Mouse (Mus musculus) cerebellum, adult 9-10 months (tissue): ENCODE data around the gene Sigirr.

Source experiments
- DNase-seq: peaks from one replicate; pipeline ENCODE4 v3.0.0; 2022

Gene Sigirr

DNA sequence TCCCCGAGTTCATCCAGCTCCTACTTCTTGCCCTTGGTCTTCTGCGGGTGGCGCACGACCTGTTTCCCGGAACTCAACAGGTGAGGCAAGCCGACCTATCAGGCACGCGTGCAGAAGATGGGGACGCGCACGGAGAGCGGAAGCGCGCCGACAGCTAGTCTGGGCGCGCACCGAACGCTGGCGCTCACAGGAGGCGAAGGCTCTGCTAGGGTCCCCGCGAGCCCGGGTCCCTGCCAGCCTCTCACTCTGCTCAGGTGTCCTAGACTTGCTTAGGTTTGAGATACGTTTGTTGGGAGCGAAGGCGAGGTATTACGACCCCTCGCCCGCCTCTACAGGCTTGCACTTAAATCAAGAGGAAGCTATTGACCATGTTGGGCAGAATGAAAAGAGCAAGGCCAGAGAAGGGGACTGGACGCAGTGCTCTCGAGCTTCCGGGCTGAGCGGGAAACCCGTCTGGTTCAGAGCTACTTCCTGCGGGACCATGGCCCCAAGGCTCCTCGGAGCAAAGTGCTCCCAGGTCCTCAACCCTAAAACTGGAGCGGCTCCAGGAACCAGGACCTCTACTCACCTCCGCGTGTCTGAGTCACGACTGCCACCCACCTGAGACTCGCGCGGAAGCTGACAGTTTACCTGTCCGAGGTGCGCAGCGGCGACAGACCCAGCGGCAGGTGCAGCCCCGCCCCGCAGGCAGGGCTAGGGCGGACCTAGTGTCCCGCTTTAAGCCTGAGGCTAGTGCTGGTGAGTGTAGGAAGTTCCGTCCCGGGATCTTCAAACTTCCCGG lies at the start of gene Sigirr:
Gene Sigirr, minus strand, starts transcription at position 662 of the 781 bp plus-strand sequence.
- DNase-seq = no peak

DNA sequence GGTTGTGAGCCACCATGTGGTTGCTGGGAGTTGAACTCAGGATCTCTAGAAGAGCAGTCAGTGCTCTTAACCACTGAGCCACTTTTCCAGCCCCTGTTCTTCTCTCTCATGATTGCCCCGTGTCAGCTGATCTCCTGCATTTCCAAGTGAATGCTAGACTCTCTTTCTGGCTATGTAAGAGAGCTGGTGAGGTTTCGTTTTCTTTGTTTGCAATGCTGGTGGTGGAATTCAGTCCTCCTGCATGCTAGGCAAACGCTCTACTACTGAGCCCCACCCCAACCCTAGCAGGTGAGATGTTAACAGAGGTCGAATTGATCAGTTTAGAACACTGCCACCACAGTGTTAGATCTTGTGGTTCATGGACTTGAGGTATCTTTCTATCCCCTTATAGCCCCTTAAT lies 48.3 kb upstream of the Sigirr start:
- DNase-seq = no peak

DNA sequence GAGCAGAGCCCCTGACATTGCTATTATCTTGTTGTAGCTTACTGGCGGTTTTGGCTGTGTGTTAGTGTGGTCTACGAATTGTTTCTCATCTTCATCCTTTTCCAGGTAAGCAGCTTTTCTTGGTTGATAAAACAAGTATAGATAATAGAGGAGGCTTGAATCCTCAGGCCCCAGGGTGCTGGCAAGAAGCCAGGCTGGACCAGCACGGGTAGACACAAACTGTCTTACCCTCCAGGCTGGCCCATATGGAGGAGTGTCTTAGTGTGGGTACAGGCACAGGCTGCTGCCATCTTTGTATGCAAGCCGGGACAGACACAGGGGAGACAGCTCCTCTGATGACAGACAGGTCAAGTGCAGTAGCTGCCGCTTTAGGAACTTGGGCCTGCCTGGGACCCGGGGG lies 46.7 kb upstream of the Sigirr start:
- peak; percentile 59 for DNase-seq

DNA sequence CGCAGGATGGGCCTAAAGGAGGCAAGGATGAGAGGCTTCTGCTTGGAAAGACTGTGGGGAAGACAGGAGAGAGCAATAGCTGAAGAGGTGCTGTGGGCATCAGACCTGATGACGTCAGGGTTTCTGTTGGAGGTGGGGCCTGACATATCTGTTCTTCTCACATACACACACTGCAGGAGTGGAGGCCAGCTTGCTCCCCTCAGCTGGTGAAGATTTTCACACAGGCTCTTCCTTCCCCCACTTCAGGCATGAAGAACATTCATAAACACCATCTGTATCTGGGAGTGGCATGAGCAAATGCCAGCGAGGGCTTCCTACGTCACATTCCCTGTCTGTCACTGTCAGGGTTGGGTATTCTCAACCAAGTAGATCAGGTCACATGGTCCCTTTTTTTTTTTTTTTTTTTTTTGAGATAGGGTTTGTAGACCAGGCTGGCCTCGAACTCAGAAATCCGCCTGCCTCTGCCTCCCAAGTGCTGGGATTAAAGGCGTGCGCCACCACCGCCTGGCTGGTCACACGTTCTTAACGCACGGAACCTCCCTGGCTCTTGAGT lies 45.7 kb upstream of the Sigirr start:
- no peak for DNase-seq

DNA sequence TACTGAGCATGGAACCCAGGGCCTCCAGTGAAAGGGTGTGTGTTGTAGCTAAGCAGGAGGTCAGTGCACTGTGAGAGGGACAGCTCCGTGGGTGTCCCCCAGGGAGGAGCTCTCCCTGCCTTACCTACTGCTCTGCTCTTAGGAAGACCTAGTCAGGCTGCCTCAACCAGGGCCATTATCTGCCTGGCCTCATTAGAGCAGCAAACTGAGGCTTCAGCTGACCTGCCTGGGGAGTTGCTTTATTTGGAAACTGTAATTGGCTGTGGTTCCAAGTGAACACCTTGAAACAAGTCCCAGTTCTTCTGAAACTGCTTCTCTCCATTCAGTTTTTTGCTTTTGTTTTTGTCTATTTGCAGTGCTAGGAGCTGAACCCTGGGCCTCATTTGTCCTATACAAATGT lies 45.0 kb upstream of the Sigirr start:
- peak; percentile 71 for DNase-seq

DNA sequence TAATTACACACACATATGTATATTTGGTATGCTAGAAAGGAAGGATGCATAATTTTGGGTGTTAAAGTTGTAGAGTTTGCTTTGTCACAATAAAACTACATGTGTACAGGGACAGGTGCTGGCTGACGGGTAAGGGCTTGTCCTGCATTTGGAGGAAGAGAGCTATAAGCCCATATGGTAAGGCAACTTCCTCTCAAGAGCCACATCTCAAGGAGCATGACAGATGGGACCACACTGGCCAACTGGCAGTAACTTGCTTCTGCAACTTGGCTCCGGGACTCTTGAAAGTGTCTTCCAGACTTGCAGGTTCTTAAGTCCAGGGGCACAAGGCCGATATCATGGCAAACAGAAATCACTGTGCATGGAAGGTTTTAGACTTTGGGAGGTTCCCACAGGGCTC lies 44.3 kb upstream of the Sigirr start:
- no peak for DNase-seq

DNA sequence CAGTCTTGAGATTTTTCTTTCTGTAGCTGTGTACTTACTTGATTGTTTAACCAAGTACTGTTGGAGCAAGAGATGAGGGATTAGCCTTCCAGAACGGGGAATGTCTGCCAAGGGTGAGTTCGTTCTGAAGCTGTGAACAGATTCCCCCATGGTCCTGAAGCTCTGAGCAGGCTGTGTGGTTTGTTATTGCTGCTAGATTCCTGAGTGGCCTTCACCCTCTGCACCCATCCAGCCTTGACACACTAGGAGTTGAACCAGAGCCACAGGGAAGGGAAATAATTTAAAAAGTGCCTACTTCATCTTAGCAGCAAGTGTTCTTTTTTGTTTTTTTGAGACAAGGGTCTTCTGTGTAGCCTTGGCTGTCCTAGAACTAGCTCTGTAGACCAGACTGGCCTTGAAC lies 43.5 kb upstream of the Sigirr start:
- no peak for DNase-seq

DNA sequence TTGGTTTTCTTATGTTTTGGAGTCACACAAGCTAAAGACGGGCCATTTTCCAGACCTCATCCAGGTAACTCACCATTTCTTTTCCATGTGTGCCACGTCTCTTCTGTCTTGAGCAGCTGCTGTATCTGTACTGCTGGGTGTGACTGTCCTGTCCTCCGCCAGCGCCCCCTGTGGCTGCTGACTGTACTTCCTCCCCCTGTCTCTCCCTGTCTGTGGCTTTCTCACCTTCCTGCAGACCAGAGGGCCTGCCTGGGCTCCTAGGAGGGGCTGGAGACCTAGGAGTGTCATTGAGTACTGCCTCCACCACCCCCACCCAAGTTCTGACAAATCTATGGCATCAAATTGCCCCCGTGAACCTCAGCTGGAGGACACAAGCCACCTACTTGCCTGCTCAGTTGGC lies 42.7 kb upstream of the Sigirr start:
- DNase-seq = no peak

DNA sequence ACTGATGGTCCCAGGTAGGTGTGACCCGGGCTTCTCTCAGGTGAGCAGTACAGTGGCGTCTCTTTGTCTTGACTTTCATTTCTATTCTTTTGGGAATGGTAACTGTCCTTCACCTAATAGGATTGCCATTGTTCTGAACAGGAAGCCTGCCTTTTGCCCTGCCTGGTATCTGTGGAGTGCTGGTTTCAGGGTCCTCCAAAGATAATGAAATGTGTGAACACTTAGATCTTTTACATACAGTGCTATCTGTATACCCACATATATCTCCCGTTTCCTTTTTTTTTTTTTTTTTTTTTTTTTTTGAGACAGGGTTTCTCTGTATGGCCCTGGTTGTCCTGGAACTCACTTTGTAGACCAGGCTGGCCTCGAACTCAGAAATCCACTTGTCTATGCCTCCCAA lies 41.0 kb upstream of the Sigirr start:
- no peak for DNase-seq

DNA sequence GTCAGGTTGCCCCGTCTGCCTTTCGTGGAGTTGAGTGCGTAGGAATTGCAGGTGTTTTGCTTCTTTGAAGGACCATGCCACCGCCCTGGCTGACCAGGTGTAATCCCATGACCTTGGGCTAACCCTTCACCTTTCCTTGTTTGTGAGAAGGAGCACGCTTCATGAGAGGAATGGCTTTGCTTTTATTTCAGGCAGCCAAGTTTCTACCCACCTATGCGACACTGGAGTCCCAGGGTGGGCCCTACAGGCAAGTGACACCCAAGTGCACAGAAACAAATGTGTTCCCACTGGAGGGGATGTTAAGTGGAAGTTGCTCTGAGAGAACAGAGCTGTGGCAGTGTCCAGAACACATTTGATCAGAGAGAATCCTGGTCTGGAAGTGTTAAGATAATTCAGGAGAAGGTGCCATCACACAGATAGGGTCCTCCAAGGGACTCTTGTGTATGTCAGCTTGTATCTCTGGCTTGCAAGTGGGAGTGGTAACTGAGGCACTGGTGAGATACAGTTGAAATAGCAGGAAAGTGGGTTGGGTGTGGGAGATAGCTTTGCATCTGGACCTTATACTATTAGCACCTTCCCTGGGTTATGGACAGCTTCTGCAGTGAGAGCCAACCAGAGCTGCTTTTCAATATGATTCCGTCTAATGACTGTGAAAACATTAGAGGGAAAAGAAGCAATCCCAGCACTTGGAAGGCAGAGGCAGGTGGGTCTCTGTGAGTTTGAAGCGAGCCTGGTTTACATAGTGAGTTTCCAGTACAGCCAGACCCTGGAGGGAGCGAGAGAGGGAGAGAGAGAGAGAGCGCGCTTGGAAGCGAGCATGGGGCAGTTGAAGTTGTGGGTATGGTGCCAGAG lies 31.8 kb upstream of the Sigirr start:
- no peak for DNase-seq

DNA sequence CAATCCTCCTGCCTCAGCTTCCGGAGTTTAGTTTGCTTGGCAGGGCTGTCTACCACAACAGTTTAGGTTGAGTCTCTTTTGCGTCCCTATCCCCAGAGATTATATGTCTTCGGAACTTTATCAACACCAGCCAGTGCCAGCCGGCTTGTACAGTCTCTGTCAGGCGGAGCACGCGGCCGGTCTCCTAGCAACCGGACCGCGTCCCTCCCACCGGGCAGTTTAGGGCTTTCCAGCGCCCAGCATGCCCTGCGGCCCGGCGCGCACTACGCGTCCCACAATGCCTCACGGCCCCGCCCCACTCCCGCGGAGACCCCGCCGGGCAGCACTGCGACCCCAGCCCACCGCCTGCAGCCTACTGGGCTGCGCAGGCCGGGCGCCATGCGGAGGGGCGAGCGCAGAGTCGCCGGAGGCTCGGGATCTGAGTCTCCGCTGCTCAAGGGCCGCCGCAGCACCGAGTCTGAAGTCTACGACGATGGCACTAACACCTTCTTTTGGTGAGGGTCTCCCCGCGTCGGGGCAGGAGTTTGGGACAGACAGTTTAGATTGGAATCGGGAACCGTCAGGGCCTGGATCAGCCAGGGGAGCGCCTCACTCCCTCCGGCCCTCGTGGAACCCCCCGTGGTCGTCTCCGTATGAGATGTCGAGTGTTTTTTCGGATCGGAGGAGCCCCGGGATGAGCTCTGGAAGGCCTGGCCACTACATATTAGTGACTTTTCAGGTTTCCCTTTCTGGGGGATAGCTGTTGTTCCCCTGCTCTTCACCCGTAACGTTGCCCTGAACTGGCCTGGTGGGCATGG lies 30.9 kb upstream of the Sigirr start:
- peak; percentile 89 for DNase-seq

DNA sequence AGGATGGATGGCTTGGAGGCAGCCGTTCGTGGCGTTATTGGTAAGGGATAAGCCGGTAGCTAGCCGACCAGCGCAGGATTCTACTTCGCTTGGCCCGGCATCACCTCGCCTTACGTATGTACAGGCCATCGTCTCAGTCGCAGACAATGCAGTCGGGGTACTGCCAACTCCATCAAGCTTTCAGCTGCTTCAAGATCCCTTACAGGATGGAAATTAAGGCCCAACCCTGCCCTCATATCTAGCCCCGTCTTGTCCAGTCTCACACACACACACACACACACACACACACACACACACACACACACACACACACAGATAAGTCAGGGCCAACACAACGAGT lies 23.1 kb upstream of the Sigirr start:
- DNase-seq = no peak

DNA sequence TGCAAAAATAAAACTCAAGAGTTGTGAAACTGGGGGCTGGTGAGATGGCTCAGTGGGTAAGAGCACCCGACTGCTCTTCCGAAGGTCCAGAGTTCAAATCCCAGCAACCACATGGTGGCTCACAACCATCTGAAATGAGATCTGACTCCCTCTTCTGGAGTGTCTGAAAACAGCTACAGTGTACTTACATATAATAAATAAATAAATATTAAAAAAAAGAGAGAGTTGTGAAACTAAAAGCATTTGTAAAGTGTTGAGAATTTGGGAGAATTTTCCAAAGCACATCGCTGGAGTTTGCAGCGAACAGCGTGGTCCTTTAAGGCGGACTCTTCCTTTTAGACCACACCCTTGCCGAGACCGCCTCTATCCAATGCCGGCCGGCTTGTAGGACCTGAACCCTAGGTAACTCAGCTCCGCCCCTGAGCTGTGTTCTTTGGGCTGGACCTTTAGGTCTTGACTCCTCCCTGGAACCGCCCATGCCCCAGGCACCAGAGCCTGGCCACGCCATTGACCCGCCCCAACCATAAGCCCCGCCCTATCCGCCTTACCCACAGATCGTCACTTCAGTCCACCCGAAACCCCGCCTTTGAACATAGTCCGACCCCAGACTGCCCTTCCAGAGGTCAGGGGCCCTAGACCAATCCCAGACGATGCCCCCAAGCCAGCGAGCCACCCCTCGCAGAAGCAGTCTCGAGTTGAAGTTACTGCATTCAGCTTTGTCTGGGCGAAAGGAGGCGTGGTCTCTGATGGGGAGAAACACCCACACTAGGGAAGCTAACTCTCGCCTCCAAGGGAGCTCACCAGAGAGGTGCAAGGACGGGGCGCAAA lies 22.5 kb upstream of the Sigirr start:
- peak; percentile 94 for DNase-seq

DNA sequence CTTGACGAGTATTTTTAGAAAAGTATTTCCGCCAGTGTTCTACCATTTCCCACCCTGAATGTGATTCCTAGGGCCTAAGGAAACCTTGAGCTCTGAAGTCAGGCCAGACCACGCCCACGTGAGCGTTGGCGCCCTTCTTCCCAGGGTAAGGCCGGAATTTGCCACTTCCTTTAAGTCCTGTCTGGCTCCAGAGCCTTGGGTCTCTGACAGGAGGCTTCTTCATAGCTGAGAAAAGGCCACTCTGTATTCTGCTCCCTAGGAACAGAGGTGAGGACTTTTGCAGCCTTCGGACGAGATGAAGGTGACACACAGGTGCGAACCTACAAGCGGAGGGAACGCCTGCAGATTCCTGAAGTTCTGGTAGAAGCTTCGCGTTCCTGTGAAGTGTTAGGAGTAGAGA lies 21.9 kb upstream of the Sigirr start, which contains the start of gene Ptdss2:
Gene Ptdss2, plus strand, starts transcription at position 138 of the 400 bp plus-strand sequence.
- DNase-seq = peak; percentile 51

DNA sequence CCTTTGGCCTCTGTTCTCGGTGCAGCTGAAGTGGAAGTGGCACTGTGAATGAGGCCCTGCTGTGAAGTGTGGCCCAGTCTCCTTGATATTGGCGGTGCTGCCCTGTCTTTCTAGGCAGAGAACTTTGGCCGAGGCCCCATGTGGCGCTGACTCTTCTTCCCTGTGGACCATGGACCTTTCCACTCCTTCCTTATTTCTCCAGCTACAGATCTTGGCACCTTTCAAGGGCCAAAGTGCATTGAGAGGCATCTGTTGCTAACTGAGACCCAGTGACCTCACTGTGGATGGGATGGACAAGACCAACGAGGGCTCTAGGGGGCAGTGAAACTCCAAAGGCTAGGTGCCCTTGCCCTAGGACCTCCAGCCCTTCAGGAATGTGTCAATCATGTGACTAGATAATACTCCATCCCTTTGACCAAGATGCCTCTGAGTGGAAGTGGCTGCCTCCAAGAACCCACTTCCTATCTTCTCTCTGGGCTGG lies 20.7 kb upstream of the Sigirr start:
- no peak for DNase-seq

DNA sequence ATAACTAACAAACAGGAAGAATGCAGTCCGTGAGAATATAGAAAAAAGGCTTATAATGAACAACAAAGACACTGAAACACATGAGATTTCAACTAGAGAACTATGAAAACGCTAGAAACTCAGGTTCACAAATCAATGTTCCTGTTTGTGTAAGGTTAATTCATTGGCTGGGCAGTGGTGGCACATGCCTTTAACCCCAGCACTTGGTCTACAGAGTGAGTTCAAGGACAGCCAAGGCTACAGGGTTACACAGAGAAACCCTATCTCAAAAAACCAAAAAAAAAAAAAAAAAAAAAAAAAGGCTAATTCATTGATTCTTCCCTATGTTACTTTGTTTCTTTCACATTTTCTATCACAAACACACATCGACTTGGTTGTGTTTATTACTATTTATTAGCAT lies 20.2 kb upstream of the Sigirr start:
- no peak for DNase-seq

DNA sequence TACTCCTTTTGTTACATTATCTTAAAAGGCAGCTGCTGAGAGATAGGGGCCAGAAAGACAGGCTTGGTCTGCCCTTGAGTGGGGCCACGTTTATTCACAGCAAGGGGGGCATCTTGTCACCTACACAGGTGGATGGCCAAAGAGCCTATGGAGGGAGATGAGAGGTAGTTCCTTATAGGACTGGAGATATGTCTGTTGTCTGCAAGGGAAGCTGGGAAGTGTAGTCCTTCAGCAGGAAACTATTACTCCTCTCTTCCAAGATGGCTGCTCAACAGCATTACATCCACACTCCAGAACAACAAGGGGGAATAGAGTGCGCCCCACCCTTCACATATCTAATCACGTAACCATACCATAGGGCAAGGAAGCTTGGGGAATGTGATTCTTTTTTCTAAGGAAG lies 19.1 kb upstream of the Sigirr start:
- DNase-seq = no peak

DNA sequence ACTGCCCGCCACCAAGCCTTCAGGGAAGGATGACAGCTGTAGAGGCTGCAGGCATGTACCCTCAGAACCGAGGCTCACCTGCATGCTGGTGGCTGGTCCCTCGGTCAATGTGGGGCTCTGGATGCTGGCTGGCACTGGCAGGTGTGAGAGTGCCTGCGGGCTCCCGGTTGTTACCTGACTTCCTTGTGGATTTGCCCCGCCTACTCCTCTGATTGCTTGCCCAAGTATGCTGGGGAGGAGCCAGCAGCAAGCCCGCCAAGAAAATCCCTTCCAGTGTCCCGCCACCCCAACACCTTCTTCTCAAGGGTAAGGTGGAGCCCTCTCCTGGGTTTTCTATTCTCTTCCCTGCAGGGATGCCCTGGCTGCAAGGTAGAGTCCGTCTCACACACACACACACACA lies 17.3 kb upstream of the Sigirr start, which contains the start of gene Ano9:
Gene Ano9, minus strand, starts transcription at position 171 of the 400 bp plus-strand sequence.
- no peak for DNase-seq

DNA sequence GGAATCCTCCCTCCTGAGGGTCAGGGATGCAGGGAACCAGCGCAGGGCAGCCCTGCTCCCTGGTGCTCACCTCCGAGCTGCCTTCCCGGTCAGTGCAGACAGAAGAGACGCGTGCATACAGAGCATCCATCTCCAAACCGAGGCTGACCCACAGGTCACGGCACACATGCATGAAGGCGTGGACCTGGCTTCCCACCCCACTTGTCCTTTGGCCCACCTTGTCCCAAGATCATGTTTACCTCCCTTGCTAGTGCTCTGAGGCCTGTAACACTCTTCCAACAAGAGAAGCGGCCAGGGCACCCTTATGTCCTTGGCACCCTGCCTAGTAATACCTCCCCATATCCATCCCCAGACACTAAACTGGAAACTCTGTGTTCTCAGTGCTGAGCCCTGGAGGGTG lies 15.5 kb upstream of the Sigirr start:
- DNase-seq = no peak

DNA sequence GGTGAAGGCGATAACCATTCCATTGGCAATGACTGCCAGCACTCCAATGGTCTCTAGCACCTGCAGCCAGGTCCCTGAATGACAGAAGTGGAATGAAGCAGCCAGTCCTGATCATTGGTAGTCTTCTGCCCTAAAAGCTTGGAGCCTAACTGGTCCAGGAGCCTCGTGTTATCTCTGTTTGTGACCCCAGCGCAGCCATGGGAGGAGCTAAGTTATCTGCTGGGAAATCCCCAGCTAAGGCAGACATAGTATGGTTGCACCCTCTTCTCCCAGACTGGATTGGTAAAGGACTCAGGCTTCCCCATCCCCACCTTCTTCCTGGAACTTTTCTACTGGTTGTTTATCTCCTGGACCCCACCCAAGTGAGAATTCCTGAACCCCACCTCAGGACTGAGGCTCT lies 2.8 kb upstream of the Sigirr start:
- no peak for DNase-seq

DNA sequence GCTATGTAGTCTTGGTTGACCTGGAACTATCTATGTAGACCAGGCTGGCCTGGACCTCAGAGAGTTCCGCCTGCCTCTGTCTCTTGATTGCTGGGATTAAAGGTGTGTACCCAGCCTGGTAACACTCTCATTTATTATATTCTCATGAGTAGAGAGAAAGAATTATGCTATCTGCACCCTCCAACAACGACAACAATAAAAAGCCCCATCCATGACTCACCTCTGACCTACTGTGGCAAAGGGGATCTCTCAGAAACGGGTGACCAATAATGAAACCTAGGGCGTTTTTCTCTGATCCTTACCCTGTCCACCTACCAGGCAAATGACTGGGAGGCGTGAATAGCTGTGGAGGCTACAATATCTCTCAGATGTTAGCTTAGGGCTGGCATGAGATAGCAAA lies 3.2 kb downstream of the Sigirr start:
- DNase-seq = no peak

DNA sequence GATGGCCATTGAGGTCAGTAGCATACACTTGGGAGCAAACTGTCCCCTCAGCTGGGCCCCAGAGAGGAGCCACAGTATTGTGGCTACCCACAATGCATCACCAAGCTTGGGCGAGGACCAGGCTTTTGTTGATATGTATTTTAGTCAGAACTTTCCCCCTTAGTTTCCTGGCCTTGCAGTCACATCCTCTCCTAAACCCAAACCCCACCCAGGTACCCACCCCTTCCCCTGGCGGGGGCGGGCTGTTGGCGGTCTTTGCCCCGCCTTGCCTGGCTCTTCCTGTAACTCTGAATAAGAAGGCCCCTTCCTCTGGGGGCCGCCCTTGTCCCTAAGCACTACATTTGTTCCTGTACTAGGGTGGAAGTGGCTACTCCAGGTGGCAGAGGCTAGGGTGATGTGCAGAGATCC lies 3.7 kb downstream of the Sigirr start:
- DNase-seq = no peak
